Comparison of ENCODE assay signal across 24 mouse cellular contexts in genomic region chr10:73947799-73948198, GRCm38 (mm10).
DNase-seq lines count a peak whose midpoint lies in the region; ATAC-seq and TF ChIP-seq lines count a peak whose summit lies in the region.
"Had no signal": no experiment of that assay in that cellular context is flagged by ENCODE, and none has a peak within 500 bp of the region (broad histone marks: within the 10 kb centered on the region; RNA-seq: fewer than 3 reads in every experiment).

No protein-coding gene starts in this region.

- H3K9ac ChIP-seq in forebrain, embryonic 13.5 days = no peak overlapping the region
- H3K9ac ChIP-seq in forebrain, embryonic 15.5 days (replicated peaks) = no peak overlapping the region
- H3K9ac ChIP-seq in liver, adult 2 months (ENCODE audit: low read depth, low read length) = no peak overlapping the region
- H3K9ac ChIP-seq in liver, embryonic 12.5 days = no peak overlapping the region
- no peak overlapping the region for H3K9ac ChIP-seq in lung, embryonic 15.5 days
- no peak overlapping the region for H3K9ac ChIP-seq in midbrain, embryonic 11.5 days (ENCODE audit: low read length)
- no peak overlapping the region for H3K9ac ChIP-seq in midbrain, embryonic 13.5 days (replicated peaks)
- H3K9ac ChIP-seq: embryonic facial prominence, embryonic 12.5 days had no signal

- no peaks in the 10 kb centered on the region for H3K79me2 ChIP-seq in liver, adult 2 months (ENCODE audit: control insufficient read depth, insufficient read depth, low read length)

- no peak overlapping the region for H3K4me2 ChIP-seq in forebrain, embryonic 13.5 days
- H3K4me2 ChIP-seq in forebrain, embryonic 15.5 days (replicated peaks) = no peak overlapping the region
- H3K4me2 ChIP-seq in liver, embryonic 12.5 days = no peak overlapping the region
- H3K4me2 ChIP-seq in lung, embryonic 15.5 days = no peak overlapping the region
- H3K4me2 ChIP-seq in midbrain, embryonic 11.5 days = no peak overlapping the region
- no peak overlapping the region for H3K4me2 ChIP-seq in midbrain, embryonic 13.5 days (replicated peaks)
- H3K4me2 ChIP-seq: embryonic facial prominence, embryonic 12.5 days had no signal

- no peak for TF ChIP-seq POLR2A in liver, adult 2 months (IDR thresholded peaks at IDR 0.05; ENCODE audit: extremely low read depth, insufficient read depth, low read length)

- H3K4me1 ChIP-seq in forebrain, embryonic 13.5 days = no peaks in the 10 kb centered on the region
- H3K4me1 ChIP-seq in forebrain, embryonic 15.5 days = no peaks in the 10 kb centered on the region
- H3K4me1 ChIP-seq in liver, adult 2 months (ENCODE audit: control insufficient read depth, insufficient read depth, low read length) = no peaks in the 10 kb centered on the region
- no peaks in the 10 kb centered on the region for H3K4me1 ChIP-seq in liver, embryonic 12.5 days
- H3K4me1 ChIP-seq in lung, embryonic 15.5 days = no peaks in the 10 kb centered on the region
- H3K4me1 ChIP-seq in midbrain, embryonic 11.5 days (ENCODE audit: control insufficient read depth, insufficient read depth, low read length) = no peaks in the 10 kb centered on the region
- H3K4me1 ChIP-seq in midbrain, embryonic 13.5 days (replicated peaks) = no peaks in the 10 kb centered on the region
- H3K4me1 ChIP-seq: embryonic facial prominence, embryonic 10.5 days; embryonic facial prominence, embryonic 12.5 days had no signal

- H3K4me3 ChIP-seq in forebrain, embryonic 13.5 days = no peak overlapping the region
- no peak overlapping the region for H3K4me3 ChIP-seq in forebrain, embryonic 15.5 days
- H3K4me3 ChIP-seq in liver, adult 2 months (ENCODE audit: insufficient read depth, low read depth, low read length) = no peak overlapping the region
- H3K4me3 ChIP-seq in liver, embryonic 12.5 days = no peak overlapping the region
- no peak overlapping the region for H3K4me3 ChIP-seq in lung, embryonic 15.5 days
- H3K4me3 ChIP-seq in midbrain, embryonic 11.5 days (ENCODE audit: low read depth, low read length) = no peak overlapping the region
- H3K4me3 ChIP-seq in midbrain, embryonic 13.5 days (replicated peaks) = no peak overlapping the region
- H3K4me3 ChIP-seq: embryonic facial prominence, embryonic 10.5 days; embryonic facial prominence, embryonic 12.5 days had no signal

- peak; percentile 48; the same call in 1 of the 2 replicates for ATAC-seq in forebrain, embryonic 13.5 days
- ATAC-seq in forebrain, embryonic 15.5 days (replicated peaks) = no peak
- ATAC-seq in liver, embryonic 12.5 days = no peak
- ATAC-seq in lung, embryonic 15.5 days (ENCODE audit: borderline replicate concordance, extremely low read depth, low FRiP score, low TSS enrichment) = peak; percentile 42; the same call in 1 of the 2 replicates
- ATAC-seq in midbrain, embryonic 11.5 days (ENCODE audit: low FRiP score) = no peak
- ATAC-seq in midbrain, embryonic 13.5 days = no peak
- ATAC-seq: activated CD4-positive, CD25-positive, alpha-beta regulatory T cell, adult 4 months; CD4-positive, CD25-positive, alpha-beta regulatory T cell, adult 4 months; Patski had no signal

- peak; percentile 9 for DNase-seq in liver, adult 2 months (ENCODE audit: extremely low read depth, low read depth, low spot score)
- no peak for DNase-seq in lung, postnatal 25 days (ENCODE audit: low spot score)
- peak; percentile 2 for DNase-seq in midbrain, embryonic 11.5 days (ENCODE audit: low spot score, missing footprints)
- DNase-seq: adrenal gland, adult 8-10 months; adrenal gland, postnatal 14 days; adrenal gland, postnatal 36 days; B cell, adult 2 months; cerebellum, adult 11-12 months; cerebellum, adult 2 months; cerebellum, adult 9-10 months; cerebellum, postnatal 10 days; cerebellum, postnatal 25 days had no signal

- H3K27me3 ChIP-seq in forebrain, embryonic 13.5 days = no peaks in the 10 kb centered on the region
- no peaks in the 10 kb centered on the region for H3K27me3 ChIP-seq in forebrain, embryonic 15.5 days
- H3K27me3 ChIP-seq in liver, adult 2 months (ENCODE audit: control insufficient read depth, insufficient read depth, low read length) = no peaks in the 10 kb centered on the region
- no peaks in the 10 kb centered on the region for H3K27me3 ChIP-seq in liver, embryonic 12.5 days (replicated peaks)
- no peaks in the 10 kb centered on the region for H3K27me3 ChIP-seq in lung, embryonic 15.5 days
- no peaks in the 10 kb centered on the region for H3K27me3 ChIP-seq in midbrain, embryonic 11.5 days (ENCODE audit: control insufficient read depth, insufficient read depth, low read length)
- H3K27me3 ChIP-seq in midbrain, embryonic 13.5 days = no peaks in the 10 kb centered on the region
- H3K27me3 ChIP-seq: CH12.LX; embryonic facial prominence, embryonic 12.5 days; Patski had no signal

- WGBS in forebrain, embryonic 13.5 days = 58% methylated on average over 2 of the region's 2 CpGs
- WGBS in forebrain, embryonic 15.5 days = 45% methylated on average over 2 of the region's 2 CpGs
- WGBS in liver, adult 2 months = 78% methylated on average over 2 of the region's 2 CpGs
- WGBS in liver, embryonic 12.5 days (ENCODE audit: insufficient replicate concordance) = 71% methylated on average over 2 of the region's 2 CpGs
- 30% methylated on average over 2 of the region's 2 CpGs for WGBS in lung, embryonic 15.5 days
- WGBS in midbrain, embryonic 11.5 days = 86% methylated on average over 2 of the region's 2 CpGs
- 64% methylated on average over 2 of the region's 2 CpGs for WGBS in midbrain, embryonic 13.5 days

- no peaks in the 10 kb centered on the region for H3K36me3 ChIP-seq in forebrain, embryonic 13.5 days (ENCODE audit: poor library complexity, severe bottlenecking)
- H3K36me3 ChIP-seq in forebrain, embryonic 15.5 days = no peaks in the 10 kb centered on the region
- H3K36me3 ChIP-seq in liver, adult 2 months (ENCODE audit: control insufficient read depth, insufficient read depth, low read length) = no peaks in the 10 kb centered on the region
- H3K36me3 ChIP-seq in liver, embryonic 12.5 days = no peaks in the 10 kb centered on the region
- H3K36me3 ChIP-seq in lung, embryonic 15.5 days = no peaks in the 10 kb centered on the region
- H3K36me3 ChIP-seq in midbrain, embryonic 11.5 days (ENCODE audit: control insufficient read depth, insufficient read depth, low read length) = no peaks in the 10 kb centered on the region
- no peaks in the 10 kb centered on the region for H3K36me3 ChIP-seq in midbrain, embryonic 13.5 days
- H3K36me3 ChIP-seq: embryonic facial prominence, embryonic 10.5 days; embryonic facial prominence, embryonic 12.5 days; G1E had no signal

- H3K9me3 ChIP-seq in forebrain, embryonic 13.5 days (replicated peaks) = no peaks in the 10 kb centered on the region
- no peaks in the 10 kb centered on the region for H3K9me3 ChIP-seq in forebrain, embryonic 15.5 days
- H3K9me3 ChIP-seq in liver, embryonic 12.5 days (replicated peaks) = no peaks in the 10 kb centered on the region
- H3K9me3 ChIP-seq in lung, embryonic 15.5 days = no peaks in the 10 kb centered on the region
- no peaks in the 10 kb centered on the region for H3K9me3 ChIP-seq in midbrain, embryonic 11.5 days (ENCODE audit: control insufficient read depth, low read length)
- no peaks in the 10 kb centered on the region for H3K9me3 ChIP-seq in midbrain, embryonic 13.5 days
- H3K9me3 ChIP-seq: embryonic facial prominence, embryonic 10.5 days; embryonic facial prominence, embryonic 12.5 days; G1E had no signal

- H3K27ac ChIP-seq in forebrain, embryonic 13.5 days = no peak overlapping the region
- no peak overlapping the region for H3K27ac ChIP-seq in forebrain, embryonic 15.5 days (replicated peaks)
- H3K27ac ChIP-seq in liver, adult 2 months (replicated peaks; ENCODE audit: insufficient read depth, low read depth, low read length) = no peak overlapping the region
- H3K27ac ChIP-seq in liver, embryonic 12.5 days = no peak overlapping the region
- no peak overlapping the region for H3K27ac ChIP-seq in lung, embryonic 15.5 days
- H3K27ac ChIP-seq in midbrain, embryonic 11.5 days (ENCODE audit: low read depth, low read length) = no peak overlapping the region
- no peak overlapping the region for H3K27ac ChIP-seq in midbrain, embryonic 13.5 days
- H3K27ac ChIP-seq: embryonic facial prominence, embryonic 10.5 days; embryonic facial prominence, embryonic 12.5 days had no signal

- no peak for TF ChIP-seq CTCF in liver, adult 2 months (IDR thresholded peaks at IDR 0.05; ENCODE audit: low read depth, low read length)

Comparison
In these comparisons a context has a peak if more than half of its experiments do, and no peak if none do; other contexts are left out.
1. ATAC-seq: peak in forebrain, embryonic 13.5 days (single experiment) and lung, embryonic 15.5 days (single experiment); none in forebrain, embryonic 15.5 days (single experiment), liver, embryonic 12.5 days (single experiment), midbrain, embryonic 11.5 days (single experiment) and midbrain, embryonic 13.5 days (single experiment).